Mouse (Mus musculus) forebrain, embryonic 13.5 days (tissue): ENCODE results near the gene Rpl36a-ps1. TPM values are rescaled to one million over a fixed set of nuclear protein-coding genes. Genes with fewer than 3 reads are reported as not detected.
A peak's percentile ranks its signal among the peaks of the same experiment; 100 is the strongest.
"Not testable (repeated sequence)": the region's sequence is repeated elsewhere in the genome, so short reads cannot be mapped to it uniquely, and the experiment has no call there.

Experiments used
- ATAC-seq: fragments of 200-750 bp; cut with Nextera tagmentation; 2 replicates; pipeline ENCODE4 v1.8.0; 2017
- H3K27ac ChIP-seq: fragments of 300-500 bp; sonication (generic); 2 replicates; pipeline ENCODE4 v1.5.1; 2015; ENCODE audit warnings: inconsistent platforms, mild to moderate bottlenecking, moderate library complexity
- H3K27me3 ChIP-seq: fragments of 300-500 bp; sonication (generic); 2 replicates; pipeline ENCODE4 v1.6.1; 2015; ENCODE audit warnings: mild to moderate bottlenecking, inconsistent platforms
- H3K36me3 ChIP-seq: fragments of 300-500 bp; sonication (generic); 2 replicates; pipeline ENCODE4 v1.6.1; 2015; ENCODE audit warnings: mild to moderate bottlenecking, inconsistent platforms; ENCODE audit not compliant: poor library complexity, severe bottlenecking
- H3K4me1 ChIP-seq: fragments of 300-500 bp; sonication (generic); 2 replicates; pipeline ENCODE4 v1.6.1; 2015; ENCODE audit warnings: inconsistent platforms
- H3K4me2 ChIP-seq: fragments of 300-500 bp; sonication (generic); 2 replicates; pipeline ENCODE4 v1.6.1; 2015; ENCODE audit warnings: inconsistent platforms, mild to moderate bottlenecking, moderate library complexity
- H3K4me3 ChIP-seq: fragments of 300-500 bp; sonication (generic); 2 replicates; pipeline ENCODE4 v1.5.1; 2015; ENCODE audit warnings: mild to moderate bottlenecking, inconsistent platforms
- H3K9ac ChIP-seq: fragments of 300-500 bp; sonication (generic); 2 replicates; pipeline ENCODE4 v1.6.1; 2015; ENCODE audit warnings: mild to moderate bottlenecking, inconsistent platforms
- H3K9me3 ChIP-seq: fragments of 300-500 bp; sonication (generic); replicated peaks from 2 replicates; pipeline ENCODE4 v1.6.1; 2016; ENCODE audit warnings: inconsistent platforms
- WGBS: fragments of 180-500 bp; shearing (Covaris S2); methylation state at CpG from one replicate; pipeline ENCODE4 v1.1.7; 2015; 5-methylcytosine and 5-hydroxymethylcytosine counted together
- polyA plus RNA-seq: library from polyadenylated mRNA; unstranded; fragments of >200 nt; fragmentation: Nextera tagmentation; extraction: Ambion mirVana; gene quantifications from 2 replicates; pipeline ENCODE4 v1.2.1, GENCODE M21; 2015

The Rpl36a-ps1 gene
- 0.74 TPM in 1 of 2 replicates, not detected in the other for polyA plus RNA-seq

GRCm38 (mm10) chr14:98994218-98994617 lies at the start of gene Rpl36a-ps1:
Rpl36a-ps1 (minus strand) TSS chr14:98994318.
- no peak within 1 kb of the TSS for H3K9ac ChIP-seq
- H3K36me3 ChIP-seq: no peaks in the 10 kb centered on the region
- no peaks in the 10 kb centered on the region for H3K9me3 ChIP-seq
- H3K4me3 ChIP-seq: no peak within 1 kb of the TSS
- no peak within 1 kb of the TSS for H3K4me2 ChIP-seq
- H3K4me1 ChIP-seq: no peaks in the 10 kb centered on the region
- no peak for ATAC-seq
- 96% methylated on average over 7 of the region's 7 CpGs for WGBS
- no peaks in the 10 kb centered on the region for H3K27me3 ChIP-seq
- H3K27ac ChIP-seq: no peak within 1 kb of the TSS

- H3K36me3 ChIP-seq: peaks cover 8% of the 10 kb centered on the region; the same call in 1 of the 2 replicates
- H3K9me3 ChIP-seq: no peaks in the 10 kb centered on the region
- peak overlapping the region; percentile 99; the same call in 1 of the 2 replicates for H3K4me3 ChIP-seq
- ATAC-seq: no peak
- H3K4me2 ChIP-seq: peak overlapping the region; percentile 78
- H3K9ac ChIP-seq: peak overlapping the region; percentile 45
- H3K27me3 ChIP-seq: no peaks in the 10 kb centered on the region
- peaks cover 38% of the 10 kb centered on the region for H3K4me1 ChIP-seq
- no peak overlapping the region for H3K27ac ChIP-seq
- WGBS: 58% methylated on average over 1 of the region's 1 CpGs
These were observed 49.4 kb upstream of the Rpl36a-ps1 start for GRCm38 (mm10) chr14:99043499-99043898.

GRCm38 (mm10) chr14:99041416-99041815 lies 47.3 kb upstream of the Rpl36a-ps1 start:
- Histone ChIP-seq H3K9ac (no peak overlapping the region), H3K9me3 (no peaks in the 10 kb centered on the region), H3K4me2 (no peak overlapping the region), H3K36me3 (peaks cover 15% of the 10 kb centered on the region), H3K27me3 (no peaks in the 10 kb centered on the region), H3K4me3 (no peak overlapping the region), H3K4me1 (peaks cover 30% of the 10 kb centered on the region), H3K27ac (no peak overlapping the region)
- no peak for ATAC-seq
- 67% methylated on average over 4 of the region's 4 CpGs for WGBS

- not testable (repeated sequence) for ATAC-seq, H3K9ac ChIP-seq, H3K4me2 ChIP-seq, H3K4me3 ChIP-seq, H3K9me3 ChIP-seq, H3K27me3 ChIP-seq, H3K27ac ChIP-seq
- peaks cover 21% of the 10 kb centered on the region for H3K36me3 ChIP-seq
- peaks cover 22% of the 10 kb centered on the region for H3K4me1 ChIP-seq
- 58% methylated on average over 5 of the region's 5 CpGs for WGBS
These were observed 45.2 kb upstream of the Rpl36a-ps1 start for GRCm38 (mm10) chr14:99039308-99039707.

- Histone ChIP-seq H3K9ac (no peak overlapping the region), H3K27me3 (no peaks in the 10 kb centered on the region), H3K4me1 (peaks cover 12% of the 10 kb centered on the region; the same call in 1 of the 2 replicates), H3K9me3 (no peaks in the 10 kb centered on the region), H3K4me3 (no peak overlapping the region), H3K36me3 (peaks cover 29% of the 10 kb centered on the region), H3K27ac (no peak overlapping the region), H3K4me2 (no peak overlapping the region)
- 82% methylated on average over 2 of the region's 2 CpGs for WGBS
- ATAC-seq: no peak
These were observed 43.6 kb upstream of the Rpl36a-ps1 start for GRCm38 (mm10) chr14:99037703-99038102.

GRCm38 (mm10) chr14:99036039-99036438 lies 41.9 kb upstream of the Rpl36a-ps1 start:
- no peak overlapping the region for H3K4me2 ChIP-seq

GRCm38 (mm10) chr14:99034851-99035250 lies 40.7 kb upstream of the Rpl36a-ps1 start:
- not testable (repeated sequence) for H3K4me3 ChIP-seq, H3K4me1 ChIP-seq, H3K27me3 ChIP-seq, ATAC-seq, H3K9ac ChIP-seq, H3K27ac ChIP-seq, H3K9me3 ChIP-seq, H3K4me2 ChIP-seq
- 95% methylated on average over 8 of the region's 8 CpGs for WGBS
- H3K36me3 ChIP-seq: peaks cover 34% of the 10 kb centered on the region

More at GRCm38 (mm10) chr14:99036039-99036438, 41.9 kb upstream of the Rpl36a-ps1 start:
- 85% methylated on average over 4 of the region's 4 CpGs for WGBS
- Histone ChIP-seq H3K4me1 (peaks cover under 1% of the 10 kb centered on the region; the same call in 1 of the 2 replicates), H3K27me3 (no peaks in the 10 kb centered on the region), H3K9ac (no peak overlapping the region), H3K27ac (no peak overlapping the region), H3K9me3 (no peaks in the 10 kb centered on the region), H3K4me3 (no peak overlapping the region), H3K36me3 (peaks cover 34% of the 10 kb centered on the region)
- ATAC-seq: no peak

- ATAC-seq: 0 out of 2 replicates have a peak, but pooled peaks have one; percentile 50
- 89% methylated on average over 5 of the region's 5 CpGs for WGBS
These were observed 38.5 kb upstream of the Rpl36a-ps1 start for GRCm38 (mm10) chr14:99032596-99032995.

GRCm38 (mm10) chr14:99031337-99031873 lies 37.3 kb upstream of the Rpl36a-ps1 start:
- no peak for ATAC-seq
- Histone ChIP-seq H3K27ac (no peak overlapping the region), H3K4me2 (no peak overlapping the region), H3K9ac (no peak overlapping the region), H3K4me1 (no peaks in the 10 kb centered on the region), H3K27me3 (no peaks in the 10 kb centered on the region), H3K4me3 (no peak overlapping the region), H3K36me3 (peaks cover 19% of the 10 kb centered on the region), H3K9me3 (0 out of 2 replicates have a peak, but pooled peaks cover 4% of the 10 kb centered on the region)
- WGBS: 80% methylated on average over 5 of the region's 5 CpGs

More at GRCm38 (mm10) chr14:99032596-99032995, 38.5 kb upstream of the Rpl36a-ps1 start:
- H3K36me3 ChIP-seq: peaks cover 19% of the 10 kb centered on the region
- no peak overlapping the region for H3K27ac ChIP-seq
- no peaks in the 10 kb centered on the region for H3K9me3 ChIP-seq
- H3K27me3 ChIP-seq: no peaks in the 10 kb centered on the region
- H3K4me2 ChIP-seq: no peak overlapping the region
- no peak overlapping the region for H3K9ac ChIP-seq
- H3K4me3 ChIP-seq: no peak overlapping the region
- H3K4me1 ChIP-seq: no peaks in the 10 kb centered on the region

GRCm38 (mm10) chr14:99029987-99030386 lies 35.9 kb upstream of the Rpl36a-ps1 start:
- Histone ChIP-seq H3K4me3 (no peak overlapping the region), H3K4me2 (no peak overlapping the region), H3K9ac (no peak overlapping the region), H3K36me3 (peaks cover 13% of the 10 kb centered on the region), H3K4me1 (no peaks in the 10 kb centered on the region), H3K9me3 (0 out of 2 replicates have a peak, but pooled peaks cover 4% of the 10 kb centered on the region), H3K27ac (no peak overlapping the region), H3K27me3 (no peaks in the 10 kb centered on the region)
- 0 out of 2 replicates have a peak, but pooled peaks have one; percentile 23 for ATAC-seq
- 83% methylated on average over 5 of the region's 5 CpGs for WGBS

- Histone ChIP-seq H3K36me3 (no peaks in the 10 kb centered on the region), H3K9me3 (0 out of 2 replicates have a peak, but pooled peaks cover 4% of the 10 kb centered on the region), H3K4me1 (no peaks in the 10 kb centered on the region), H3K27ac (no peak overlapping the region), H3K4me3 (peak overlapping the region; percentile 29), H3K27me3 (no peaks in the 10 kb centered on the region), H3K9ac (no peak overlapping the region), H3K4me2 (peak overlapping the region; percentile 52)
- ATAC-seq: peak; percentile 64
- 48% methylated on average over 12 of the region's 12 CpGs for WGBS
These were observed 28.4 kb upstream of the Rpl36a-ps1 start for GRCm38 (mm10) chr14:99022346-99023086.

- Histone ChIP-seq H3K4me2 (no peak overlapping the region), H3K9ac (no peak overlapping the region), H3K4me1 (no peaks in the 10 kb centered on the region), H3K4me3 (no peak overlapping the region), H3K27ac (no peak overlapping the region), H3K9me3 (no peaks in the 10 kb centered on the region), H3K27me3 (no peaks in the 10 kb centered on the region), H3K36me3 (no peaks in the 10 kb centered on the region)
- 69% methylated on average over 10 of the region's 10 CpGs for WGBS
- ATAC-seq: no peak
These were observed 25.2 kb upstream of the Rpl36a-ps1 start for GRCm38 (mm10) chr14:99019136-99019808.
